Mouse (Mus musculus) megakaryocyte, embryonic 14.5 days (primary cell): ENCODE measurements around the gene Crcp. TPM values are rescaled to one million over a fixed set of nuclear protein-coding genes. Genes with fewer than 3 reads are reported as not detected.
A peak's percentile ranks its signal among the peaks of the same experiment; 100 is the strongest.

Experiments
- H3K27me3 ChIP-seq: replicated peaks from 2 replicates; pipeline ENCODE3; 2012; ENCODE audit warnings: inconsistent platforms
- H3K36me3 ChIP-seq: replicated peaks from 2 replicates; pipeline ENCODE3; 2012; ENCODE audit warnings: low read length, inconsistent platforms, mixed read lengths
- H3K4me1 ChIP-seq: 2 replicates; pipeline ENCODE4 v1.6.1; 2012; ENCODE audit warnings: inconsistent platforms
- H3K4me3 ChIP-seq: replicated peaks from 2 replicates; pipeline ENCODE3; 2012; ENCODE audit warnings: moderate library complexity, mild to moderate bottlenecking, inconsistent platforms
- H3K9me3 ChIP-seq: 2 replicates; pipeline ENCODE4 v1.6.1; 2012; ENCODE audit warnings: inconsistent platforms
- FLI1 ChIP-seq: IDR thresholded peaks from 2 replicates; pipeline ENCODE4 v1.6.1; 2012; ENCODE audit warnings: low read length, inconsistent platforms, mixed read lengths
- GATA1 ChIP-seq: IDR thresholded peaks from 3 replicates; pipeline ENCODE4 v1.6.1; 2012; ENCODE audit warnings: mixed read lengths, low read length, inconsistent platforms, borderline replicate concordance
- polyA plus RNA-seq: library from polyadenylated mRNA; stranded (reverse); fragments of >175 nt; gene quantifications from 2 replicates; pipeline ENCODE4 v1.2.3, GENCODE M21; 2012; ENCODE audit warnings: low replicate concordance; ENCODE audit not compliant: insufficient read depth

The Crcp gene
- polyA plus RNA-seq, 1 experiment = 11.4 TPM

DNA sequence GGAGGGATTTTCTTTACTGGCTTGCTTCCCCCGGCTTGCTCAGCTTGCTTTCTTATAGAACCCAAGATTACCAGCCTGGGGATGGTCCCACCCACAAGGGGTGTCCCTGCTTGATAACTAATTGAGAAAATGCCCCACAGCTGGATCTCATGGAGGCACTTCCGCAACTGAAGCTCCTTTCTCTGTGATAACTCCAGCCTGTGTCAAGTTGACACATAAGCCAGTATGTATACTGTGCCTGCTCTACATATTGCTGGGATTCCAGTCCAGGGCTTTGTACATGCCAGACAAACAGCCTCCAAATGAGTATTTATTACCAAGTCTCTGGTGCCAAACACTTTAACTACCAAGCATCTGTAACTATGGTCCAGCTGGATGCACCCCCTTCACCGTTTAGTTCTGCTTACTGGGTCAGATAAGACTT is 38.8 kb downstream of the Crcp start:
- Histone ChIP-seq H3K27me3 (peaks cover 36% of the 10 kb centered on the region), H3K36me3 (no peaks in the 10 kb centered on the region), H3K4me3 (no peak overlapping the region), H3K4me1 (peaks cover 9% of the 10 kb centered on the region), H3K9me3 (peaks cover 5% of the 10 kb centered on the region)
- TF ChIP-seq FLI1 (no peak), GATA1 (no peak)

GRCm38 (mm10) chr5:130073026-130073425 is 43.9 kb downstream of the Crcp start, which contains the start of gene Tpst1:
Gene Tpst1, plus strand, starts transcription at chr5:130073326.
- Histone ChIP-seq H3K4me3 (no peak within 1 kb of the TSS), H3K27me3 (peaks cover 68% of the 10 kb centered on the region), H3K9me3 (no peaks in the 10 kb centered on the region), H3K36me3 (no peaks in the 10 kb centered on the region), H3K4me1 (peaks cover 8% of the 10 kb centered on the region)
- TF ChIP-seq FLI1 (no peak), GATA1 (no peak)

- no peak overlapping the region for H3K4me3 ChIP-seq
- no peaks in the 10 kb centered on the region for H3K9me3 ChIP-seq
- TF ChIP-seq FLI1 (no peak), GATA1 (no peak)
- H3K27me3 ChIP-seq = peaks cover 72% of the 10 kb centered on the region
- no peaks in the 10 kb centered on the region for H3K36me3 ChIP-seq
- H3K4me1 ChIP-seq = peaks cover 19% of the 10 kb centered on the region
Observed at GRCm38 (mm10) chr5:130074491-130074890, 45.4 kb downstream of the Crcp start.

- Histone ChIP-seq H3K4me3 (no peak overlapping the region), H3K27me3 (peaks cover 73% of the 10 kb centered on the region), H3K36me3 (peaks cover 2% of the 10 kb centered on the region)
Observed at GRCm38 (mm10) chr5:130076396-130076795, 47.3 kb downstream of the Crcp start.

GRCm38 (mm10) chr5:130078096-130078833 is 49.2 kb downstream of the Crcp start:
- Histone ChIP-seq H3K4me3 (no peak overlapping the region), H3K9me3 (peaks cover 14% of the 10 kb centered on the region), H3K36me3 (peaks cover 5% of the 10 kb centered on the region), H3K4me1 (peaks cover 30% of the 10 kb centered on the region), H3K27me3 (peaks cover 70% of the 10 kb centered on the region)
- TF ChIP-seq FLI1 (no peak), GATA1 (no peak)

More at GRCm38 (mm10) chr5:130076396-130076795, 47.3 kb downstream of the Crcp start:
- TF ChIP-seq GATA1 (no peak), FLI1 (no peak)
- Histone ChIP-seq H3K9me3 (peaks cover 10% of the 10 kb centered on the region), H3K4me1 (peaks cover 30% of the 10 kb centered on the region)

DNA sequence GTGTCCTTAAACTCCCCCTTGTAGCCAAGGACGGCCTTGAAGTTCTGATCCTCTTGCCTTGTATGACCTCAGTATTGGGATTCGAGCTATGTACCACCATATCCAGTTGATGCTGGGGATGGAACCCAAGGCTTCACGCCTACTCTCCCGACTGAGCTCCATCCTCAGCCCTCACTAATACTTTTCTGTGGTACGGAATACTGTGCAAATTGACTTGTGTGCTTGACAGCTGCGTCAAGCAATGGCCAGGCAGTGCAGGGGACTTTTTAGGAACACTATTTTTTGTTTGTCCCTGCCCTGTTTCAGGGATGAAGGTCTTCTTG is 49.7 kb downstream of the Crcp start:
- peaks cover 30% of the 10 kb centered on the region for H3K4me1 ChIP-seq
- H3K4me3 ChIP-seq = peak overlapping the region; percentile 93
- peaks cover 14% of the 10 kb centered on the region for H3K9me3 ChIP-seq
- TF ChIP-seq FLI1 = no peak
- no peak for TF ChIP-seq GATA1
- H3K27me3 ChIP-seq = peaks cover 69% of the 10 kb centered on the region
- peaks cover 5% of the 10 kb centered on the region for H3K36me3 ChIP-seq

- peaks cover 14% of the 10 kb centered on the region for H3K9me3 ChIP-seq
- H3K4me3 ChIP-seq = peak overlapping the region; percentile 93
- peaks cover 67% of the 10 kb centered on the region for H3K27me3 ChIP-seq
- no peak for TF ChIP-seq GATA1
- TF ChIP-seq FLI1 = no peak
- H3K36me3 ChIP-seq = peaks cover 5% of the 10 kb centered on the region
- H3K4me1 ChIP-seq = peaks cover 30% of the 10 kb centered on the region
Observed at GRCm38 (mm10) chr5:130079202-130080050, 50.3 kb downstream of the Crcp start.

DNA sequence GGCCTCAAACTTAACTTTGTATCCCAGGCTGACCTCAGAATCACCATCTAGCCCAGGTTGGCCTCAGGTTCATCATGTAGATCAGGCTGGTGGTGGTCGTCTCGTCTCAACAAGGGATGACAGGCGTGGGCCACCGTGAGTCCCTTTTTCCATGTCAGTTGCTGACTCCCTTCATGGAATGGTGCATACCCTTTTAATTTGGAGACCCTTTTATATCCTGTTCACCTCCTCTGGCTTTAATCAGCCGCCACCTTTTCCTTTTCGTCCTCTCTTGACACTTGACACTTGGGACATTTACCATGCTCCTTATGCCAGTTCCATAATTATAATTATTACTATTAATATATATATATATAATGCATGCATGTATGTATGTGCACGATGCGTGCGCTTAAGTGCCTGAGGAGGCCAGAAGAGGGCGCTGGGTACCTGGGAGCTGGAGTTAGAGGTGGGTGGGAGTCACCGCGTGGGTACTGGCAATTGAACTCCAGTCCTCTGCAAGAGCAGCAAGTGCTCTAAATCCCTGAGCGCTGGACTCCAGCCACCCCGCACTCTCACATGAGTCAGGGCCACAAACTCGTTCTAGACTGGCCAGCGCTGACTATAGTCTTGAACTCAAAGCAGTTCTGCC is 51.1 kb downstream of the Crcp start:
- no peak for TF ChIP-seq GATA1
- TF ChIP-seq FLI1 = no peak
- peaks cover 64% of the 10 kb centered on the region for H3K27me3 ChIP-seq
- peaks cover 14% of the 10 kb centered on the region for H3K9me3 ChIP-seq
- H3K36me3 ChIP-seq = peaks cover 5% of the 10 kb centered on the region
- H3K4me3 ChIP-seq = peak overlapping the region; percentile 93
- H3K4me1 ChIP-seq = peaks cover 26% of the 10 kb centered on the region

GRCm38 (mm10) chr5:130081181-130081881 is 52.2 kb downstream of the Crcp start:
- Histone ChIP-seq H3K4me3 (no peak overlapping the region), H3K36me3 (peaks cover 5% of the 10 kb centered on the region)
- no peak for TF ChIP-seq FLI1
- no peak for TF ChIP-seq GATA1

More at GRCm38 (mm10) chr5:130081181-130081881, 52.2 kb downstream of the Crcp start:
- peaks cover 22% of the 10 kb centered on the region for H3K9me3 ChIP-seq
- peaks cover 26% of the 10 kb centered on the region for H3K4me1 ChIP-seq
- H3K27me3 ChIP-seq = peaks cover 66% of the 10 kb centered on the region
